Comparison of ENCODE assay signal across 25 mouse cellular contexts in the genomic region with DNA sequence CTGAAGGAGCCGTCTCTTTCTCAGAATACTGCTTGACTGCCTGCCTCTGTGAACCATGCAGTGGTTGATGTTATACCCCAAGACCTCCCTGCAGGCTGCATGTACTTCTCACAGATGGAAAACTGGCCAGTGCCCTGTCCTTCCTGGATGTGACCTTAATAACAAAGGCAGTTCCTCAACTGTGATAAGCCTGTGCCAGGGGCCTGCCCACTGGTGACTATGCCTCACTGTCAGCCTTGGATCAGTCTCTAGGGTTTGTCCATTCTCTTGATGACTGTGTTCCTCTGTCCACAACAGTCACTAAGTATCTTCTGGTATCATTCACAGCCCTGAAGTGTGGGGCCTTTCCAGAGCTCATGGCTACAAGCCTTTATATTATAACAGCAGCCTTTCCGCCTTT.
"Had no signal": no experiment of that assay in that cellular context is flagged by ENCODE, and none has a peak within 500 bp of the region (broad histone marks: within the 10 kb centered on the region; RNA-seq: fewer than 3 reads in every experiment).

No protein-coding gene starts in this region.

- ATAC-seq: hindbrain, postnatal 0 days; intestine, embryonic 16.5 days had no signal

- H3K4me3 ChIP-seq: heart, adult 2 months; heart, embryonic 13.5 days; heart, embryonic 15.5 days; hindbrain, embryonic 13.5 days; hindbrain, embryonic 15.5 days; layer of hippocampus, adult 2 months; left cerebral cortex, adult 2 months; limb, embryonic 10.5 days; limb, embryonic 12.5 days; liver, embryonic 13.5 days had no signal

- H3K36me3 ChIP-seq: heart, embryonic 13.5 days; heart, embryonic 15.5 days; hindbrain, embryonic 15.5 days; limb, embryonic 10.5 days; limb, embryonic 12.5 days; liver, embryonic 13.5 days had no signal

- H3K4me1 ChIP-seq: limb, embryonic 10.5 days; limb, embryonic 12.5 days had no signal

- H3K27ac ChIP-seq: heart, adult 2 months; heart, embryonic 13.5 days; heart, embryonic 15.5 days; hindbrain, embryonic 13.5 days; hindbrain, embryonic 15.5 days; hindbrain, postnatal 0 days; layer of hippocampus, adult 2 months; left cerebral cortex, adult 2 months; limb, embryonic 10.5 days; limb, embryonic 12.5 days; liver, embryonic 13.5 days had no signal

- H3K27me3 ChIP-seq: heart, embryonic 13.5 days; heart, embryonic 15.5 days; hindbrain, embryonic 13.5 days; hindbrain, embryonic 15.5 days; liver, embryonic 13.5 days had no signal

- DNase-seq: gastrocnemius, postnatal 14 days; gastrocnemius, postnatal 36 days; heart, adult 11 months; heart, adult 2 months; heart, postnatal 14 days; heart, postnatal 36 days; kidney, adult 11 months; kidney, adult 2 months; kidney, postnatal 10 days; kidney, postnatal 25 days; kidney, postnatal 4 days; liver; liver, embryonic 13.5 days had no signal

- H3K9me3 ChIP-seq: heart, embryonic 13.5 days; heart, embryonic 15.5 days; hindbrain, embryonic 13.5 days; hindbrain, embryonic 15.5 days; limb, embryonic 10.5 days; limb, embryonic 12.5 days; liver, embryonic 13.5 days had no signal

- H3K4me2 ChIP-seq: heart, embryonic 11.5 days; heart, embryonic 13.5 days; heart, embryonic 15.5 days; hindbrain, embryonic 13.5 days; hindbrain, embryonic 15.5 days; limb, embryonic 12.5 days; liver, embryonic 11.5 days; liver, embryonic 13.5 days had no signal

- H3K9ac ChIP-seq: heart, embryonic 13.5 days; heart, embryonic 15.5 days; hindbrain, embryonic 13.5 days; hindbrain, embryonic 15.5 days; limb, embryonic 12.5 days; liver, embryonic 13.5 days had no signal
